Mouse (Mus musculus) R1 (cell line): ENCODE data around the gene Elmo1.

ENCODE experiments used
- DNase-seq: peaks from one replicate; pipeline ENCODE4 v3.0.0-alpha.2; 2018; ENCODE audit warnings: low read depth, low spot score

The Elmo1 gene

GRCm38 (mm10) chr13:20151302-20151978 is 61.0 kb downstream of the Elmo1 start:
- no peak for DNase-seq

GRCm38 (mm10) chr13:20157059-20157458 is 66.7 kb downstream of the Elmo1 start:
- no peak for DNase-seq

- no peak for DNase-seq
Measured at GRCm38 (mm10) chr13:20157529-20157928, 67.1 kb downstream of the Elmo1 start.

GRCm38 (mm10) chr13:20163339-20163954 is 73.1 kb downstream of the Elmo1 start:
- DNase-seq, result no peak

GRCm38 (mm10) chr13:20164837-20165236 is 74.4 kb downstream of the Elmo1 start:
- DNase-seq, result no peak

- DNase-seq, result no peak
Measured at GRCm38 (mm10) chr13:20173987-20174654, 83.7 kb downstream of the Elmo1 start.

GRCm38 (mm10) chr13:20174655-20175280 is 84.4 kb downstream of the Elmo1 start:
- DNase-seq, result peak; percentile 86

- no peak for DNase-seq
Measured at GRCm38 (mm10) chr13:20180738-20181137, 90.3 kb downstream of the Elmo1 start.

- no peak for DNase-seq
Measured at GRCm38 (mm10) chr13:20181321-20181720, 90.9 kb downstream of the Elmo1 start.

GRCm38 (mm10) chr13:20182239-20182825 is 91.9 kb downstream of the Elmo1 start:
- DNase-seq, result peak; percentile 51

- DNase-seq, result peak; percentile 60
Measured at GRCm38 (mm10) chr13:20183512-20184238, 93.3 kb downstream of the Elmo1 start.

- DNase-seq, result peak; percentile 65
Measured at GRCm38 (mm10) chr13:20184239-20185033, 94.0 kb downstream of the Elmo1 start.

- peak; percentile 42 for DNase-seq
Measured at GRCm38 (mm10) chr13:20185034-20185846, 94.8 kb downstream of the Elmo1 start.

- no peak for DNase-seq
Measured at GRCm38 (mm10) chr13:20185847-20186213, 95.4 kb downstream of the Elmo1 start.

- DNase-seq, result no peak
Measured at GRCm38 (mm10) chr13:20187647-20188046, 97.3 kb downstream of the Elmo1 start.

- no peak for DNase-seq
Measured at GRCm38 (mm10) chr13:20192009-20192584, 101.7 kb downstream of the Elmo1 start.

- DNase-seq, result no peak
Measured at GRCm38 (mm10) chr13:20200582-20200981, 110.2 kb downstream of the Elmo1 start.

GRCm38 (mm10) chr13:20202617-20203016 is 112.2 kb downstream of the Elmo1 start:
- DNase-seq, result no peak

GRCm38 (mm10) chr13:20204165-20204564 is 113.8 kb downstream of the Elmo1 start:
- no peak for DNase-seq
